Mouse (Mus musculus) testis, adult 2 months (tissue): ENCODE data around the gene Skp2.

Experiments
- CTCF ChIP-seq: fragments of 200-500 bp; IDR thresholded peaks from 2 replicates; pipeline ENCODE4 v1.5.1; 2012; ENCODE audit warnings: low read depth, mild to moderate bottlenecking, inconsistent platforms, low read length, moderate library complexity; ENCODE audit not compliant: control insufficient read depth, insufficient read depth, insufficient replicate concordance
- POLR2A ChIP-seq: fragments of 200-500 bp; IDR thresholded peaks from 2 replicates; pipeline ENCODE4 v1.6.1; 2012; ENCODE audit warnings: low read depth, mild to moderate bottlenecking, inconsistent platforms, low read length, moderate library complexity; ENCODE audit not compliant: control insufficient read depth

- TF ChIP-seq POLR2A (no peak), CTCF (no peak)
Measured at GRCm38 (mm10) chr15:9140684-9141171, 14.5 kb downstream of the Skp2 start.
